ENCODE assay signal across 8 mouse cellular contexts in the genomic region with DNA sequence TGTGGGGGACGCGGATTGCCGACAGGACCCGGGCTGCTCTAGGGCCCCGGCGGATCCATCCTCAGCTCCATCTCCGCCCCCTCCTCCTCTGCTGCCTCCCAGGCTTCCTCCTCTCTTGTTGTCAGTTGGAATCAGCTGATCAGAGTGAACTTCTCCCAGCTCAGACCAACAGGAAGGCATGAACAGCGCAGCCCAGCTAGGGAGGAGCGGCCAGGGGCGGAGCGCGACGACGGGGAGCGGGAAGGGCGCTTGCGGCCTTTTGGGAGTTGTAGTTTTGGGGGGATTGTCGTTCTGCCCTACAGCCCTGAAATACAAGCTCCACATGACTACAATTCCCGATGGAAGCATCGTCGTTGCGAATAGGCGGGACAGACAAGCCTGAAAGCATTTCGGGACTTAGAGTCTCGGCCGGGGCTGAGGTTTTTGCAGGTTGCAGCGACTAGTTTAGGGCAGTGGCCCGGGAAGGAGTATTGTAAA. TPM values are rescaled to one million over a fixed set of nuclear protein-coding genes. Genes with fewer than 3 reads are reported as not detected.
A peak's percentile ranks its signal among the peaks of the same experiment; 100 is the strongest.
DNase-seq lines count a peak whose midpoint lies in the region; ATAC-seq lines count a peak whose summit lies in the region.

A gene (minus strand): TSS at position 198 of the 477 bp plus-strand sequence.

- 0 out of 2 replicates have a peak within 1 kb of the TSS, but pooled peaks have one; percentile 8 for H3K27ac ChIP-seq in brown adipose tissue, adult 24 weeks (replicated peaks; ENCODE audit: low read depth, low read length)
- H3K27ac ChIP-seq in heart, embryonic 13.5 days (replicated peaks), result peak within 1 kb of the TSS; percentile 92
- H3K27ac ChIP-seq in liver, embryonic 12.5 days, result peak within 1 kb of the TSS; percentile 89
- peak within 1 kb of the TSS; percentile 80 for H3K27ac ChIP-seq in stomach, embryonic 15.5 days

- no peaks in the 10 kb centered on the region for H3K9me3 ChIP-seq in heart, embryonic 13.5 days
- no peaks in the 10 kb centered on the region for H3K9me3 ChIP-seq in liver, embryonic 12.5 days (replicated peaks)
- no peaks in the 10 kb centered on the region for H3K9me3 ChIP-seq in stomach, embryonic 15.5 days

- H3K4me2 ChIP-seq in heart, embryonic 13.5 days, result peak within 1 kb of the TSS; percentile 90
- peak within 1 kb of the TSS; percentile 78 for H3K4me2 ChIP-seq in liver, embryonic 12.5 days
- peak within 1 kb of the TSS; percentile 65 for H3K4me2 ChIP-seq in stomach, embryonic 15.5 days

- peaks cover 30% of the 10 kb centered on the region for H3K36me3 ChIP-seq in heart, embryonic 13.5 days
- H3K36me3 ChIP-seq in liver, embryonic 12.5 days, result peaks cover 21% of the 10 kb centered on the region
- H3K36me3 ChIP-seq in stomach, embryonic 15.5 days, result no peaks in the 10 kb centered on the region; the same call in 1 of the 2 replicates

- peaks cover 6% of the 10 kb centered on the region for H3K4me1 ChIP-seq in brown adipose tissue, adult 24 weeks (ENCODE audit: control insufficient read depth, insufficient read depth, insufficient read length, low read length)
- H3K4me1 ChIP-seq in heart, embryonic 13.5 days, result peaks cover 32% of the 10 kb centered on the region
- H3K4me1 ChIP-seq in liver, embryonic 12.5 days, result peaks cover 30% of the 10 kb centered on the region
- peaks cover 9% of the 10 kb centered on the region for H3K4me1 ChIP-seq in stomach, embryonic 15.5 days

- peak; percentile 92 for DNase-seq in CD4-positive, CD25-positive, alpha-beta regulatory T cell, adult 2 months (ENCODE audit: low read depth, low spot score)
- DNase-seq in fat pad, adult 2 months (ENCODE audit: extremely low read depth, low read depth, low spot score), result peak; percentile 88
- peak; percentile 95 for DNase-seq in kidney, postnatal 10 days
- DNase-seq in natural killer cell, adult 2 months (ENCODE audit: low spot score in 2 of 2), result peak; percentile 85 to 88

- peak within 1 kb of the TSS; percentile 76 for H3K4me3 ChIP-seq in brown adipose tissue, adult 24 weeks (ENCODE audit: insufficient read depth, low read depth, low read length)
- peak within 1 kb of the TSS; percentile 98 for H3K4me3 ChIP-seq in heart, embryonic 13.5 days
- H3K4me3 ChIP-seq in liver, embryonic 12.5 days, result peak within 1 kb of the TSS; percentile 88
- peak within 1 kb of the TSS; percentile 97 for H3K4me3 ChIP-seq in stomach, embryonic 15.5 days (replicated peaks)

- H3K27me3 ChIP-seq in heart, embryonic 13.5 days (replicated peaks), result no peaks in the 10 kb centered on the region
- H3K27me3 ChIP-seq in liver, embryonic 12.5 days (replicated peaks), result no peaks in the 10 kb centered on the region
- H3K27me3 ChIP-seq in stomach, embryonic 15.5 days (replicated peaks), result no peaks in the 10 kb centered on the region

- H3K9ac ChIP-seq in heart, embryonic 13.5 days, result peak within 1 kb of the TSS; percentile 99
- H3K9ac ChIP-seq in liver, embryonic 12.5 days, result peak within 1 kb of the TSS; percentile 95
- peak within 1 kb of the TSS; percentile 96 for H3K9ac ChIP-seq in stomach, embryonic 15.5 days

- under 1% methylated on average over 28 of the region's 28 CpGs for WGBS in heart, embryonic 13.5 days
- WGBS in liver, embryonic 12.5 days (ENCODE audit: insufficient replicate concordance), result under 1% methylated on average over 28 of the region's 28 CpGs
- WGBS in stomach, embryonic 15.5 days, result under 1% methylated on average over 28 of the region's 28 CpGs

- ATAC-seq in heart, embryonic 13.5 days (ENCODE audit: extremely low read depth, insufficient number of reproducible peaks, low FRiP score, low TSS enrichment), result peak; percentile 93
- peak; percentile 99 for ATAC-seq in liver, embryonic 12.5 days
- peak; percentile 99 for ATAC-seq in stomach, embryonic 15.5 days (ENCODE audit: insufficient read depth, low FRiP score, low read depth)

RNA-seq across cellular contexts. Expression of the gene that starts here (rescaled TPM):
- polyA plus RNA-seq in brown adipose tissue, adult 24 weeks (2012; ENCODE audit: insufficient read depth, insufficient read length, missing spikeins), result 10.3 and 12.3 TPM in 2 replicates
- 14.6 and 15.9 TPM in 2 replicates for polyA plus RNA-seq in heart, embryonic 13.5 days (2015; fragmentation: Nextera tagmentation; extraction: Ambion mirVana)
- polyA plus RNA-seq in liver, embryonic 12.5 days (2016; fragmentation: Nextera tagmentation; extraction: Ambion mirVana), result 8.2 and 9.1 TPM in 2 replicates
- polyA plus RNA-seq in stomach, embryonic 15.5 days (2015; fragmentation: Nextera tagmentation; extraction: Ambion mirVana), result 13.8 and 15.6 TPM in 2 replicates

Comparison
In these comparisons a context has a peak if more than half of its experiments do, and no peak if none do; other contexts are left out.
1. Peak in every context shown above with its lines: DNase-seq, ATAC-seq, H3K4me3 ChIP-seq and H3K27ac ChIP-seq.
2. H3K27ac ChIP-seq: peak in every context shown above with its lines; median percentile 92 in heart, embryonic 13.5 days; 89 in liver, embryonic 12.5 days; 80 in stomach, embryonic 15.5 days; 8 in brown adipose tissue, adult 24 weeks.